Mouse (Mus musculus): ENCODE measurements around the gene Tob1.

DNA sequence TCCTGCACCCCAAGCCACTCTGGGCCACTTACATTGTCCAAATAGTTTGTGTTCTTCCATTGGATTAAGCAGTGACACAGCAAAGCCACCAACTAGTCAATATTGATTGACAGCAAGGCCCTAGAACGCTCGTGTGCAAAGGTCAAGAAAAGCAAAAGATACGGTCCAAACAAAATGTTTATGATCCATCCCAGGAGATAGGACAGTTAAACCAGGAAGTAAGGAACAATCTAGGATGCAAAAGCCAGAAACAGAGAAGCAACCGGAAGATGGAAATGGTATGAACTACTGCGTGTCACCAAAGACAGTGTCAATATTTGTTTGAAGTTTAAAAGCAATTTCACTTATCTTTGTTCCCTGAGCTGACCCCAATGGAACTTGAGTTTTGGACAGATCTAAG is 9.1 kb upstream of the Tob1 start:
- TF ChIP-seq CTCF (IDR thresholded peaks at IDR 0.05; ENCODE audit: borderline replicate concordance, control insufficient read depth, extremely low read depth, insufficient read depth, low read length, poor library complexity): no peak
- no peak for TF ChIP-seq POLR2A (IDR thresholded peaks at IDR 0.05; ENCODE audit: control insufficient read depth, extremely low read depth, insufficient read depth, low read length, poor library complexity)
